Mouse (Mus musculus): Measurements from ENCODE around the gene Gli1. TPM values are rescaled to one million over a fixed set of nuclear protein-coding genes. Genes with fewer than 3 reads are reported as not detected.
"Not testable (repeated sequence)": the region's sequence is repeated elsewhere in the genome, so short reads cannot be mapped to it uniquely, and the experiment has no call there.

The Gli1 gene
- polyA plus RNA-seq, 1 experiment: not detected

DNA sequence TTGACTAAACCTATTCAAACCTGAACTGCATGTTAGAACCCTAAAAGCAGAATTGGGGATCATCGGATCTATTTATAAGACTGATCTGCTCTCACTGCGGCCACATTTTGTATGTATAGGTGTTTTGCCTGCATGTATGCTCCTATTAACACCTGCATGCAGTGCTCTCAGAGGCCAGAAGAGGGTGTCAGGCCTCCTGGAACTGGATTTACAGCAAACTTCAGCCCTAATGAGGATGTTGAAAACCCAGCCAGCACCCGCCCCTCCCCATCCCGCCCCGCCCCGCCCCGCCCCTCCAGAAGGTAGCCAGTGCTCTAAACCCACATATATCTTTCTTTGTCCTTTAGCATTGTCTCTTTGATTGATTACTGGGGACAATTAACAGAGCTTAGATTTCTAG is 17.3 kb downstream of the Gli1 start:
- Histone ChIP-seq H3K4me3 (ENCODE audit: insufficient read depth, low read length) (peak overlapping the region; percentile 71), H3K4me1 (ENCODE audit: control insufficient read depth, insufficient read depth, low read length) (peaks cover 33% of the 10 kb centered on the region), H3K27ac (ENCODE audit: insufficient read depth, low read depth, low read length) (no peak overlapping the region)
- no peak for TF ChIP-seq POLR2A (IDR thresholded peaks at IDR 0.05; ENCODE audit: borderline replicate concordance, low read depth, low read length)
- TF ChIP-seq CTCF (IDR thresholded peaks at IDR 0.05; ENCODE audit: low read depth, low read length): no peak

DNA sequence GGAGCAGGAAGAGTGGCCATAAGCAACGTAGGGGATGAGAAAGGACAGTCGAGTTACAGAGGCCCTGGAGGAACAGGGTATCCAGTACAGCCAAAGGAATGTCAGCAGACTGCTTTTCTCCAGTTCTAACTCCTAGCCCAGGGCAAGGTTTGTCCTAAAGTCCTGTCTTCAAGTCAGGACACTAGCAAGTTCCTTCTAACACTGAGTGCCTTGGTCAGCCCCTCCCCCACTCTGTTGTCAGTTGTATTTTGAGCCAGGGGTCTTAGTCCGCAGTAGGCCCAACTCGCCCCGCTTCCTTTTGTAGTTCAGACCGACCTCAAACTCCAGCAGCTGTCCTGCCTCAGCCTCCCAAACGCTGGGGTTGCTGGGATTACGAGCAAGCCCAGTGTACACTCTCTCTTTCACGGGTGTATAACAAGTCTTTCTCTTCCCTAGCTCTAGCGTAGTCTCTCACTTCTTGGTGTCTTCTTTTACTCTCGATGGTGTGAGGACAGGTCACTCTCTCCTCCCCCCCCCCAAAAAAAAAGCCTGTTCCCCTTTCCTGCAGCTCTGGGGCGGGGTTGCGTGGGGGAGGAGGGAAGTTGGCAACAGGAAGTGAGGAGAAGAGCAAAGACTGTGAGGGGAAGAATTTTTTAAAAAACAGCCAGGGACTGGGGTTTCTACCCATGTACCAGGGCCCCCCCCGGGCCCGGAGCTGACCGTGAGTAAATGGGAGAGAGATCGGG is 18.5 kb downstream of the Gli1 start:
- peak overlapping the region; percentile 71 for H3K4me3 ChIP-seq (ENCODE audit: insufficient read depth, low read length)
- H3K27ac ChIP-seq (ENCODE audit: insufficient read depth, low read depth, low read length): peak overlapping the region; percentile 96
- TF ChIP-seq CTCF (IDR thresholded peaks at IDR 0.05; ENCODE audit: low read depth, low read length) (no peak), POLR2A (IDR thresholded peaks at IDR 0.05; ENCODE audit: borderline replicate concordance, low read depth, low read length) (no peak)
- H3K4me1 ChIP-seq (ENCODE audit: control insufficient read depth, insufficient read depth, low read length): peaks cover 36% of the 10 kb centered on the region

DNA sequence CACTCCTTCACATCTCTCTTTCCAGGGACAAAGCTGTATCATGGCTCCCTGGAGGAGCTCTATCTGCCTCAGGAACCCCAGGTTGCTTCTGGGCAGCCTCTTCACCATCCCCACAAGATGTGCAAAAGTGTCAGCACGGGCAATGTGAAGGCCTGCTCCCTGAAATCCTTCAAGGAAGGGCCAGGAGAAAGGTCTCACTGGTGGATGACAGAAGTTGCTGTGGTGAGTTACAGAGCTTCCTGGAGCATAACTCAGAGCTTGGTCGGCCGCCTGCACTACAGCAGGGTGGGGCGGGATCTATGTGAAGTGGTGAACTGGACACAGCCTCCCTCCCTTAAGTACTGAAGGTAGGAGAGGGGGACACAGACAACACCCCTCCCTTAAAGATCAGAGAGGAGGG is 19.1 kb downstream of the Gli1 start:
- H3K4me3 ChIP-seq (ENCODE audit: insufficient read depth, low read length): peak overlapping the region; percentile 59
- peaks cover 41% of the 10 kb centered on the region for H3K4me1 ChIP-seq (ENCODE audit: control insufficient read depth, insufficient read depth, low read length)
- TF ChIP-seq POLR2A (IDR thresholded peaks at IDR 0.05; ENCODE audit: borderline replicate concordance, low read depth, low read length): no peak
- no peak; the same call in 1 of the 2 replicates for TF ChIP-seq CTCF (IDR thresholded peaks at IDR 0.05; ENCODE audit: low read depth, low read length)
- H3K27ac ChIP-seq (ENCODE audit: insufficient read depth, low read depth, low read length): peak overlapping the region; percentile 96

DNA sequence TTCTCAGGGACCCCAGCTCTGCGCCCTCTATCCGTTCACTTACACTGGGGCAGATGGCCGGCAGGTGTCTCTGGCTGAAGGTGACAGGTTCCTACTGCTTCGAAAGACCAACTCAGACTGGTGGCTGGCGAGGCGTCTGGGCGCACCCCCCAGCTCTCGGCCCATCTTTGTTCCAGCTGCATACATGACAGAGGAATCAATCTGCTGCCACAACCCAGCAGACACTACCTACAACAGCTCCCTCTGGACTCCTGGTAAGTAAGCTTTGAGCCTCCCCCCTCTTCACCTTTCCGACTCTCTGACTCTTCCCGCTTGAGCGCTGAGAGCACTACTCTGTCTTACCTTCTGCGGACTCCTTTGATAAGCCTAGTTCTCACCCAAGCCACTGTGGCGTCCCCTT is 19.6 kb downstream of the Gli1 start:
- H3K4me1 ChIP-seq (ENCODE audit: control insufficient read depth, insufficient read depth, low read length): peaks cover 45% of the 10 kb centered on the region
- no peak overlapping the region for H3K27ac ChIP-seq (ENCODE audit: insufficient read depth, low read depth, low read length)
- TF ChIP-seq POLR2A (IDR thresholded peaks at IDR 0.05; ENCODE audit: borderline replicate concordance, low read depth, low read length) (no peak), CTCF (IDR thresholded peaks at IDR 0.05; ENCODE audit: low read depth, low read length) (no peak)
- H3K4me3 ChIP-seq (ENCODE audit: insufficient read depth, low read length): no peak overlapping the region

DNA sequence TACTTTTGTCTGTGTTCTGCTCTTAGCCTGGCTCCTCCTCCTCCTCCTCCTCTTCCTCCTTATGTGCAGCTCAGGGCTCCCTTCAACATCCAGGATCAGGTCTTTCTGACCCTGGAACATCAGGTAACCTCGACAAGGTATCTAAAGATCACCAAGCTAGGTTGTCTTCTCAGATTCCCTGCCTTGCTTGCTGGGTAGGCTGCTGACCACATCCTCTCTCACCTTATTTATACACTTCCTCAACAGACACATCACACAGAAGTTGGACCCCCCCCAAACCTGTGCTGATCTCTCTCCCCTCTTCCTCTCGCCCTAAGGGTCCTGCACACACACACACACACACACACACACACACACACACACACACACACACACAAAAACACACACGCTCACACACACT is 20.2 kb downstream of the Gli1 start, which contains the start of gene Arhgap9:
TSS of gene Arhgap9 (plus strand) at position 344 of the 400 bp plus-strand sequence.
- no peak for TF ChIP-seq POLR2A (IDR thresholded peaks at IDR 0.05; ENCODE audit: borderline replicate concordance, low read depth, low read length)
- no peak for TF ChIP-seq CTCF (IDR thresholded peaks at IDR 0.05; ENCODE audit: low read depth, low read length)
- Histone ChIP-seq H3K27ac (ENCODE audit: insufficient read depth, low read depth, low read length) (peak within 1 kb of the TSS; percentile 96), H3K4me3 (ENCODE audit: insufficient read depth, low read length) (peak within 1 kb of the TSS; percentile 59), H3K4me1 (ENCODE audit: control insufficient read depth, insufficient read depth, low read length) (peaks cover 45% of the 10 kb centered on the region)

DNA sequence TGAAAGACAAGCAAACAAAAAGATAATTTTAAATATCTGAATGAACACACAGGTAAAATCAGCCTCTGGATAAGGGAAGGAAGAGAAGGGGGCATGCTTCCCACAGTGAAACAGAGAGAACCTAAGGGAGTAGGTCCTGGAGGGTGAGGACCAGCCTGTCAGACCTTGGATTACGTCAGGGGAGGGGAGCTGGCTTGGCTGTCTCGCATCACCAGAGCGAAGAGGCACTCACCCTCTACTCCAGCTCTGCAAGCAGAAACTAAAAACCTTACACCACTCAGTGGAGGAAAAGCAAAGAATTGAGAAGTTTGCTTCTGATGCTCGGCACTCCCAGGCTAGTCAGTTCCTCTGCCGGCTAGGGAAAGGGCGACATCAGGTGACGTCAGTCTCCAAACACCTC is 21.8 kb downstream of the Gli1 start:
- TF ChIP-seq CTCF (IDR thresholded peaks at IDR 0.05; ENCODE audit: low read depth, low read length) (no peak), POLR2A (IDR thresholded peaks at IDR 0.05; ENCODE audit: borderline replicate concordance, low read depth, low read length) (no peak)
- Histone ChIP-seq H3K4me3 (ENCODE audit: insufficient read depth, low read length) (no peak overlapping the region), H3K27ac (ENCODE audit: insufficient read depth, low read depth, low read length) (no peak overlapping the region), H3K4me1 (ENCODE audit: control insufficient read depth, insufficient read depth, low read length) (peaks cover 38% of the 10 kb centered on the region)

DNA sequence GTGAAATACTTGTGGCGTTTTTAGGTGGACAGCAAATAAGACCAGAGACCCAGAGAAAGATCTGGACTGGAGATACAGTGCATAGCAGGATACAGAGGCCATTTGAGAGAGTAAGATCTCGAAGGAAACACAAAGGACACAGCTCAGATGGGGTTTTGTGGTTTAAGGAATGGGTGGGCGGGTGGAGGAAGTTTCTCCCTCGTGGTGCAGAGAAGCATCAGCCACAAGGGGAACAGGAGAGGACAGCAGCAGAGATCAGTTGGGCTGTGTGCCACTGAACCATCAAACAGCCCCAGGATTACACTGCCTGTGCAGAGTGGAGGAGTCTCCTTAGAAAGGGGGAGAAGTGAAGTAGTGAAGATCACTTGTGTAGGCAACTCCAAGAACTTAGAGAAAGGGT is 23.8 kb downstream of the Gli1 start:
- TF ChIP-seq POLR2A (IDR thresholded peaks at IDR 0.05; ENCODE audit: borderline replicate concordance, low read depth, low read length) (no peak), CTCF (IDR thresholded peaks at IDR 0.05; ENCODE audit: low read depth, low read length) (no peak)
- Histone ChIP-seq H3K4me1 (ENCODE audit: control insufficient read depth, insufficient read depth, low read length) (peaks cover 37% of the 10 kb centered on the region), H3K4me3 (ENCODE audit: insufficient read depth, low read length) (no peak overlapping the region), H3K27ac (ENCODE audit: insufficient read depth, low read depth, low read length) (peak overlapping the region; percentile 50)

DNA sequence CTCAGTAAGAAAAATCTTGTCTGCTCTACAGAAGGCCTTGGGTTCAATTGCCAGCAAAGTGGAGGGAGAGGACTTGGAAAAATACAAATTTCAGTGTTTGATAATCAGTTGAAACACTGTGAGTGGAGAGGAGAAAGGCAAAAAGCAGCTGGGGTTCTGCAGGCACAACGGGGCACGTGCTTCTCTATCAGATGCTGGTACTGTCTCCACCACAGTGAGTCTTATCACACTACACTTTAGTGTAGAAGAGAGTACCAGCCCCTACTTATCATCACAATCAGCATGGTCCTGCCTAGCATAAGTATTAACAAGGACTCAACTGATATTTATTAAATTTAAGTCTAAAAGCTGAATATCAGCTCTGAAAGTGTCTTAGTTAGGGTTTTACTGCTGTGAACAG is 24.5 kb downstream of the Gli1 start:
- H3K4me3 ChIP-seq (ENCODE audit: insufficient read depth, low read length): no peak overlapping the region
- H3K4me1 ChIP-seq (ENCODE audit: control insufficient read depth, insufficient read depth, low read length): peaks cover 36% of the 10 kb centered on the region

DNA sequence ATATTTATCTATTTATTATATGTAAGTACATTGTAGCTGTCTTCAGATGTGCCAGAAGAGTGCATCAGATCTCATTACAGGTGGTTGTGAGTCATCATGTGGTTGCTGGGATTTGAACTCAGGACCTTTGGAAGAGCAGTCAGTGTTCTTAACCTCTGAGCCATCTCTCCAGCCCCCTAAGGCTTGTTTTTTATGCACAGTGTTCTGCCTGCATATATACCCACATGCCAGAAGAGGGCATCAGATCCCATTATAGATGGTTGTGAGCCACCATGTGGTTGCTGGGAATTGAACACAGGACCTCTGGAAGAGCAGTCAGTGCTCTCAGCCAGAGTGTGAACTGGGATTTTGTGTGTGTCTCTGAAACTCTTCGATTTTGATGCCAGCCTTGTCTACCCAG is 26.8 kb downstream of the Gli1 start:
- H3K4me1 ChIP-seq (ENCODE audit: control insufficient read depth, insufficient read depth, low read length): peaks cover 30% of the 10 kb centered on the region
- H3K27ac ChIP-seq (ENCODE audit: insufficient read depth, low read depth, low read length); H3K4me3 ChIP-seq (ENCODE audit: insufficient read depth, low read length): not testable (repeated sequence)

More for the DNA sequence above, 24.5 kb downstream of the Gli1 start:
- TF ChIP-seq CTCF (IDR thresholded peaks at IDR 0.05; ENCODE audit: low read depth, low read length): no peak
- no peak overlapping the region for H3K27ac ChIP-seq (ENCODE audit: insufficient read depth, low read depth, low read length)

DNA sequence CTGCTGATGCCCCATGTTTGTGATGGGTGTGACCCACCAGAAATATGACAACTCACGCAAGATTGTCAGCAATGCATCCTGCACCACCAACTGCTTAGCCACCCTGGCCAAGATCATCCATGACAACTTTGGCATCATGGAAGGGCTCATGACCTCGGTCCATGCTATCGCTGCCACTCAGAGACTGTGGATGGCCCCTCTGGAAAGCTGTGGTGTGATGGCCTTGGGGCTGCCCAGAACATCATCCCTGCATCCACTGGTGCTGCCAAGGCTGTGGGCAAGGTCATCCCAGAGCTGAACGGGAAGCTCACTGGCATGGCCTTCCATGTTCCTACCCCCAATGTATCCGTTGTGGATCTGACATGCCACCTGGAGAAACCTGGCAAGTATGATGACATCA is 28.3 kb downstream of the Gli1 start:
- not testable (repeated sequence) for H3K4me3 ChIP-seq (ENCODE audit: insufficient read depth, low read length); H3K27ac ChIP-seq (ENCODE audit: insufficient read depth, low read depth, low read length)
- H3K4me1 ChIP-seq (ENCODE audit: control insufficient read depth, insufficient read depth, low read length): peaks cover 31% of the 10 kb centered on the region

DNA sequence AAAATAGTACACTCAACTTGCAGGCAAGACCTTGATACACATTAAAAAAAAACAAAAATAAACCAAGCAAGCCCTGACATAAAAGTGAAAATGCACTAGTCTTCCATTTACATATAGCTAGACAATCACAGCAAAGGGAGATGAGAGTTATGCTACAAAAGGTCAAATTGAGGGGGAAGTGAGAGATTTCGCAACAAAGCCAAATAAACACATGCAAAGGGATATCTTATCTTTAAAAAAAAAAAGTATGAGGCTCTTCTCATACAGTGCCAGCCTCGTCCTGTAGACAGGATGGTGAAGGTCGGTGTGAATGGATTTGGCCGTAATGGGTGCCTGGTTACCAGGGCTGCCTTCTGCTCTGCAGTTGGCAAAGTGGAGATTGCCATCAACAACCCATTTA is 28.9 kb downstream of the Gli1 start:
- peak overlapping the region; percentile 85; the same call in 1 of the 2 replicates for H3K4me3 ChIP-seq (ENCODE audit: insufficient read depth, low read length)
- TF ChIP-seq CTCF (IDR thresholded peaks at IDR 0.05; ENCODE audit: low read depth, low read length) (no peak), POLR2A (IDR thresholded peaks at IDR 0.05; ENCODE audit: borderline replicate concordance, low read depth, low read length) (no peak)
- peaks cover 26% of the 10 kb centered on the region for H3K4me1 ChIP-seq (ENCODE audit: control insufficient read depth, insufficient read depth, low read length)
- H3K27ac ChIP-seq (ENCODE audit: insufficient read depth, low read depth, low read length): peak overlapping the region; percentile 88

Measured in bone marrow macrophage, adult 2 months (primary cell).